In genomic region chr12:3124036-3124435, GRCm38 (mm10) we compare ENCODE assay signal across 19 mouse cellular contexts.
A peak's percentile ranks its signal among the peaks of the same experiment; 100 is the strongest.
DNase-seq lines count a peak whose midpoint lies in the region.
"Had no signal": no experiment of that assay in that cellular context is flagged by ENCODE, and none has a peak within 500 bp of the region (broad histone marks: within the 10 kb centered on the region; RNA-seq: fewer than 3 reads in every experiment).

No protein-coding gene starts in this region.

- peak; percentile 55 for DNase-seq in ES-CJ7 (ENCODE audit: low read depth, low spot score)
- DNase-seq in R1 (ENCODE audit: low read depth, low spot score): peak; percentile 50
- DNase-seq in ZHBTc4 (ENCODE audit: low read depth, low spot score): peak; percentile 23
- no peak for DNase-seq in lung, postnatal 36 days
- no peak for DNase-seq in layer of hippocampus, postnatal 10 days (ENCODE audit: low spot score in 2 of 2)
- DNase-seq in left cerebral cortex, adult 18-20 months (ENCODE audit: low spot score in 2 of 2): no peak
- DNase-seq: adrenal gland, adult 2 months; adrenal gland, adult 8-10 months; adrenal gland, postnatal 10 days; adrenal gland, postnatal 14 days; adrenal gland, postnatal 25 days; adrenal gland, postnatal 36 days; B cell, adult 2 months; cerebellum, adult 11 months; cerebellum, adult 11-12 months; cerebellum, adult 18-20 months; cerebellum, adult 2 months; cerebellum, adult 8-10 months; cerebellum, adult 9-10 months had no signal

Comparison
In these comparisons a context has a peak if more than half of its experiments do, and no peak if none do; other contexts are left out.
1. DNase-seq: peak in ES-CJ7 (single experiment), R1 (single experiment) and ZHBTc4 (single experiment); none in lung, postnatal 36 days (single experiment), layer of hippocampus, postnatal 10 days (0 of 2) and left cerebral cortex, adult 18-20 months (0 of 2).